ENCODE assay signal across 23 mouse cellular contexts in the genomic region with DNA sequence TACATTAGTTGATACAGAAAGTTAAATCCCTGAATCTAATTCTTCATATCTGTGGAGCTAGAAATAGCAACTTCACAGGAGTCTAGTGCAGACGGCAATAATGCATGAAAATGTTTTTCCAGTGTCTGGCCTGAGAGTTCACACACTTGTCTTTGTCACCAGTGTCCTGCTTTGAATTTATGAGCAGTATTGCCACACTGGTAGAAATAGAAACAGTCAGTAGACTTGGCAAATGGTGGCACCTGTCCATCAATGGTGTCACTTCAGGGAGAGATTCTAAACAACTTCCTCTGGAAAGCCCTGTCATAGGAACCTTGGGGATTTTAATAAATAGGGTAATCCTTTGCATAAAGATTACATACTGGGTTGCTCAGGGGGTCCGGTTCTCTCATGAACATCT.
DNase-seq lines count a peak whose midpoint lies in the region; ATAC-seq lines count a peak whose summit lies in the region.
"Had no signal": no experiment of that assay in that cellular context is flagged by ENCODE, and none has a peak within 500 bp of the region (broad histone marks: within the 10 kb centered on the region; RNA-seq: fewer than 3 reads in every experiment).

No protein-coding gene starts in this region.

- H3K4me2 ChIP-seq in heart, embryonic 11.5 days = no peak overlapping the region
- no peak overlapping the region for H3K4me2 ChIP-seq in kidney, embryonic 16.5 days (replicated peaks; ENCODE audit: low read depth, low read length)
- H3K4me2 ChIP-seq: embryonic facial prominence, embryonic 12.5 days; embryonic facial prominence, embryonic 15.5 days; heart, embryonic 15.5 days; hindbrain, embryonic 12.5 days; hindbrain, embryonic 15.5 days had no signal

- H3K36me3 ChIP-seq in heart, embryonic 11.5 days (ENCODE audit: control insufficient read depth, insufficient read depth, low read length) = no peaks in the 10 kb centered on the region
- H3K36me3 ChIP-seq in kidney, embryonic 16.5 days (ENCODE audit: insufficient read depth, low read length) = no peaks in the 10 kb centered on the region
- H3K36me3 ChIP-seq: embryonic facial prominence, embryonic 12.5 days; embryonic facial prominence, embryonic 15.5 days; heart, embryonic 15.5 days; hindbrain, embryonic 12.5 days; hindbrain, embryonic 15.5 days had no signal

- 59% methylated on average over 2 of the region's 2 CpGs for WGBS in heart, embryonic 11.5 days (ENCODE audit: insufficient replicate concordance)
- WGBS in kidney, embryonic 16.5 days = 57% methylated on average over 2 of the region's 2 CpGs

- ATAC-seq in heart, embryonic 11.5 days (replicated peaks; ENCODE audit: insufficient number of reproducible peaks, low FRiP score, low TSS enrichment) = no peak
- ATAC-seq in kidney, embryonic 16.5 days (ENCODE audit: low FRiP score, low TSS enrichment) = no peak
- ATAC-seq: activated CD4-positive, CD25-positive, alpha-beta regulatory T cell, adult 4 months; forebrain, embryonic 14.5 days; forebrain, postnatal 0 days had no signal

- no peak overlapping the region for H3K4me3 ChIP-seq in heart, embryonic 11.5 days (ENCODE audit: low read depth, low read length)
- no peak overlapping the region for H3K4me3 ChIP-seq in kidney, embryonic 16.5 days (ENCODE audit: low read length)
- H3K4me3 ChIP-seq: embryonic facial prominence, embryonic 12.5 days; embryonic facial prominence, embryonic 15.5 days; gastrocnemius, adult 2 months; heart, embryonic 15.5 days; hindbrain, embryonic 12.5 days; hindbrain, embryonic 15.5 days had no signal

- intact Hi-C loops in heart, postnatal 25 days (cut with DNase I) = no loop called here

- DNase-seq in adrenal gland, adult 2 months = peak; percentile 6
- no peak for DNase-seq in adrenal gland, postnatal 4 days (ENCODE audit: low spot score in 2 of 2)
- DNase-seq in heart, postnatal 25 days (ENCODE audit: low spot score) = no peak
- no peak for DNase-seq in kidney, postnatal 14 days
- peak; percentile 90 for DNase-seq in adipocyte (ENCODE audit: low spot score)
- DNase-seq: cerebellum, adult 11 months; cerebellum, adult 2 months; cerebellum, adult 9-11 months; cerebellum, postnatal 25 days; forebrain, postnatal 0 days; gastrocnemius, adult 2 months; gastrocnemius, postnatal 14 days; heart, adult 18-20 months; heart, postnatal 10 days had no signal

- no peak overlapping the region for H3K9ac ChIP-seq in heart, embryonic 11.5 days (ENCODE audit: low read depth, low read length)
- no peak overlapping the region for H3K9ac ChIP-seq in kidney, embryonic 16.5 days (replicated peaks; ENCODE audit: low read length)
- H3K9ac ChIP-seq: embryonic facial prominence, embryonic 12.5 days; embryonic facial prominence, embryonic 15.5 days; forebrain, postnatal 0 days; heart, embryonic 15.5 days; hindbrain, embryonic 12.5 days; hindbrain, embryonic 15.5 days had no signal

- H3K9me3 ChIP-seq in heart, embryonic 11.5 days (replicated peaks; ENCODE audit: control insufficient read depth, low read length) = no peaks in the 10 kb centered on the region
- H3K9me3 ChIP-seq in kidney, embryonic 16.5 days (ENCODE audit: low read length) = no peaks in the 10 kb centered on the region
- H3K9me3 ChIP-seq: embryonic facial prominence, embryonic 12.5 days; embryonic facial prominence, embryonic 15.5 days; heart, embryonic 15.5 days; hindbrain, embryonic 12.5 days; hindbrain, embryonic 15.5 days had no signal

- H3K4me1 ChIP-seq in heart, embryonic 11.5 days (ENCODE audit: control insufficient read depth, insufficient read depth, low read length) = peaks cover 14% of the 10 kb centered on the region; the same call in 1 of the 2 replicates
- H3K4me1 ChIP-seq in kidney, embryonic 16.5 days (ENCODE audit: insufficient read depth, low read length) = peaks cover 28% of the 10 kb centered on the region
- H3K4me1 ChIP-seq: hindbrain, embryonic 12.5 days; hindbrain, embryonic 15.5 days had no signal

- H3K27ac ChIP-seq in heart, embryonic 11.5 days (ENCODE audit: low read depth, low read length) = 0 out of 2 replicates have a peak overlapping the region, but pooled peaks have one; percentile 10
- peak overlapping the region; percentile 68 for H3K27ac ChIP-seq in kidney, embryonic 16.5 days (ENCODE audit: low read length)
- H3K27ac ChIP-seq: embryonic facial prominence, embryonic 15.5 days; gastrocnemius, adult 2 months; heart, embryonic 15.5 days; hindbrain, embryonic 12.5 days; hindbrain, embryonic 15.5 days had no signal

- H3K27me3 ChIP-seq in heart, embryonic 11.5 days (ENCODE audit: control insufficient read depth, insufficient read depth, low read length) = no peaks in the 10 kb centered on the region
- H3K27me3 ChIP-seq in kidney, embryonic 16.5 days (ENCODE audit: insufficient read depth, low read length) = no peaks in the 10 kb centered on the region
- H3K27me3 ChIP-seq: embryonic facial prominence, embryonic 12.5 days; embryonic facial prominence, embryonic 15.5 days; heart, embryonic 15.5 days; hindbrain, embryonic 12.5 days; hindbrain, embryonic 15.5 days had no signal

Comparison
In these comparisons a context has a peak if more than half of its experiments do, and no peak if none do; other contexts are left out.
1. DNase-seq: peak in adrenal gland, adult 2 months (single experiment) and adipocyte (single experiment); none in adrenal gland, postnatal 4 days (0 of 2), heart, postnatal 25 days (single experiment) and kidney, postnatal 14 days (single experiment).